Mouse (Mus musculus): ENCODE results near the gene Otud4.
"Not testable (repeated sequence)": the region's sequence is repeated elsewhere in the genome, so short reads cannot be mapped to it uniquely, and the experiment has no call there.

The Otud4 gene

DNA sequence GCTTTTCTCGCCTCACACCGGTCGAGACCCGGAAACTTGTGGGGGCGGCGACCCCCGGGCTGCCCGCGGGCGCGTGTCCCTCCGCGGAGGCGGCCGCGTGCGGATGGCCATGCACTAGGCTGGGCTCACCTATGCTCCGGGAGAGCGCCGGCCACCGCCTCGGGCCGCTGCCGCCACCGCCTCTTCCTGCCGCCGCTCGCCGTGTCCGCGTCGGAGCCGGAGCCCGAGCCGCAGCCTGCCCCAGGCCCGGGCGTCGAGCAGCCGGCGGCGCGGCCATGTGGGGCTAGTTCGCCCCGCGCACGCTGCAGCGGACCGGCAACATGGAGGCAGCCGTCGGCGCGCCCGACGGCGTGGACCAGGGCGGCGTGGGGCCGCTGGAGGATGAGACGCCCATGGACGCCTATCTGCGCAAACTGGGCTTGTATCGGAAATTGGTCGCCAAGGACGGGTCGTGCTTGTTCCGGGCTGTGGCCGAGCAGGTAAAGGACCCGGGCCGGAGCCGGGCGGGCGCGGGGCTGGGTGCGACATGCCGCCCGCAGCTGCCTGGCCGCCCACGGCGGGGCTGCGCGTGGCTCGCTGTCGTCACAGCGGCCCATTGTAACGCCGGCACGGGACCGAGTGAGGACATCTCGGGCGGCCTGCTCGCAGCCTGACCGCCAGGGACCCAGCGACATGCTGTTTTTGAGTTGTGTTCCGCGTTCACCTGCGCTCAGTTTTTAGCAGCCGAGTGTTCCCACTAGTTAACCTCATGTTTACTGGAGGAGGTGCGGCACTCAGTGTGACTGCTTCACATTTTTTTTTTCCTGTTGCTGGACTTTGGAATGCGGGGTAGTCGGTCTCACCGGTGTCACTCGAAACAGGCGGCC is at the start of gene Otud4:
TSS of gene Otud4 (plus strand) at position 33 of the 866 bp plus-strand sequence.
- DNase-seq (ENCODE audit: low spot score): peak; percentile 24

DNA sequence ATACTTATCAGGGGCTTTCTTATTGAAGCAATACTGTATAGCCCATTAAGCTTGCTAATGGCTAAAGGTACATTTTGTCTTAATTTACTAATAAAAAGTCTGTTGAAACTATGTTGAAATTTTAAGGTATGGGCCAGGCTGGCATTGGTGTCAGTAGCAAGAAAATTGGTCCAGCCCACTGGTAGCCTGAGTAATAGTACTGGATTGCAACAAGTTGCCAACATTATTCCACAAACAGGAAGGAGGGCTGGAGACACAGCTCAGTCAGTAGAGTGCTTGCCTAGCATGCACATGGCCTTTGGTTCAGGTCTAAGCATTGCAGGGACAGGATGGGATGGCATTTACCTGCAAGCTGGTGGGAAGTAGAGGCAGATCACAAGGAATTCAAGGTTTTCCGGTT is 38.5 kb upstream of the Otud4 start:
- no peak for DNase-seq (ENCODE audit: low spot score)

DNA sequence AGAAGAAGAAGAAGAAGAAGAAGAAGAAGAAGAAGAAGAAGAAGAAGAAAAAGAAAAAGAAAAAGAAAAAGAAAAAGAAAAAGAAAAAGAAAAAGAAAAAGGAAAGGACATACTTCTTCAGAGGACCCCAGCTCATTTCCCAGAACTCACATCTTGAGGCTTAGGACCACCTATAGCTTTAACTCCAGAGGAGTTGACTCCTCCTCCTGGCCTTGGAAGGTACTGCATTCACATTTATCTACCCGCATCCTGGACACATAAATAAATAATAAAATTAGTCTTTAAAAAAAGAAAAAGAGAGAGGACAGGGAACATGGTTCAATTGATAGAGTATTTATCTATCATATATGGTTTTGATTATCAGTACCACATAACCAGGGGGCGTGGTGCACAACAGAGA is 36.2 kb upstream of the Otud4 start:
- not testable (repeated sequence) for DNase-seq (ENCODE audit: low spot score)

DNA sequence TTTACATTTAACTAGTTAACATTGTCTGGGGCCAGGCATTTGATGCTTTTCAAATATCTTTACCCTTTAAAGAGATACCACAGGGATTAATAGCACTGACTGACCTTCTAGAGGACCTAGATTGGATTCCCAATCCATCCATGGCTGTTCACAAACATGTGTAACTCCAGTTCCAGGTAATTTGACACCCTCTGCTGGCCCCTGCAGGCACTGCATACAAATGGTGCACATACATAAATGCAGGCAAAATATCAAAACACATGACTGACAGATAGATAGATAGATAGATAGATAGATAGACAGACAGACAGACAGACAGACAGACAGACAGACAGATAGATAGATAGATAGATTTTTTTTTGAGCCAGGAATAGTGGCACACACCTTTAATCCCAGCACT is 33.2 kb upstream of the Otud4 start:
- no peak for DNase-seq (ENCODE audit: low spot score)

DNA sequence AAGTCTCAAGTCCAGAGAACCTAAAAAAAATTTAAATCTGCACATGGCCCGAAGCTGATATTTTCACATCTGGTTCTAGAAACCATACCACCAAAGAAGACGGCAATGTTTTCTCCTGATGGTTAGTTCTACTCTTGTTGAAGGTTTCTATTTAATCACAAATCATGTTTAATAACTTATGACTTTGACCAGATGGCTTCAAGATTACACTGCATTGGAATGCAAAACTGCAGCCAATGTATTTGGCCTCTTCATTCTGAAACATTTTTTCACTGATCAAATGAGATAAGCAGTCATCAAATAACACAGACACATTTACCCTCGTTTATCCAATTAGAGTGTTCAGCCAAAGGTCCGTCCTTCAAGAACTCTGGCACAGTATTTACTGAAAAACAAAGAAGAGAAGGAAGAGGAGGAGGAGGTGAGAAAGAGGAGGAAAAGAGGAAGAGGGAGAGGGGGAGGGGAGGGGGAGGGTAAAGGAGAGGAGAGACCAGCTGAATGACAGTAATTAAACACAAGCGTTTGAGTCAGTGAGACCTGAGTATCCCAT is 32.6 kb upstream of the Otud4 start:
- DNase-seq (ENCODE audit: low spot score): no peak

DNA sequence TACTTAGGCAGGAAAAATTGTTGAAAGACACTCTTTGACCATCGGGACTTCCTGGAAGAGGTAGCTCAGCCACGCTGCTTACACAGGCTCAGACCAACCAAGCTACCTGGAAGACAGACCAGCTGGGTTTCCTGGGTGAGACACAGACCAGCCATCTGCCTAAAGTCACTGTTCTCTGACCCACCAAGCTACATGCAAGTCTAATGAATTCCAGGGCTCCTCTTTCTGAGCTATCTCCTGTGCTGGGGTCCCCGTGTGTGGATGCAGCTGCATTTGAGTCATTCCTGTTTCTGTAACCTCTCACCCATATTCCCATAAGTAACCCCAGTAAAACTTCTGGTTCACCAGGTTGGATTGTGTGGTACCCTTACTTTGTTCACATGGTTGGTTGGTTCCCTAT is 30.7 kb upstream of the Otud4 start:
- no peak for DNase-seq (ENCODE audit: low spot score)

DNA sequence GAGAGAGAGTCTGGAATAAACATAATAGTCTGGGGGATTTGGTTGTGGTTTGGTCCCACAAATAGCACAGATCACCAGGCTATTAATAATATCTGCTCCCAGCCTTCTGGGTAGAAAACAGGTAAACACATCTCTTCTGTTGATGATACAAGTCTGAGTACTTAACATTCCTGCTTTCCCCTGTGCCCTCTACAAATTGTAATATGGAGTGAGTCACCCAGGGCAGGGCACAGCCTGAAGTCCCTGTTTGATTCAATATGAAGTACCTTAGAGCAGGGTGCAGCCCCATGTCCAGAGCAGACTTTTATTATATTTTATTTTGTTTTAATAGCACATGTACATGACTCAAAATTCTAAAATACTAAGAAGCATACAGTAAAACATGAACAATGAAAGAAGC is 29.1 kb upstream of the Otud4 start:
- no peak for DNase-seq (ENCODE audit: low spot score)

DNA sequence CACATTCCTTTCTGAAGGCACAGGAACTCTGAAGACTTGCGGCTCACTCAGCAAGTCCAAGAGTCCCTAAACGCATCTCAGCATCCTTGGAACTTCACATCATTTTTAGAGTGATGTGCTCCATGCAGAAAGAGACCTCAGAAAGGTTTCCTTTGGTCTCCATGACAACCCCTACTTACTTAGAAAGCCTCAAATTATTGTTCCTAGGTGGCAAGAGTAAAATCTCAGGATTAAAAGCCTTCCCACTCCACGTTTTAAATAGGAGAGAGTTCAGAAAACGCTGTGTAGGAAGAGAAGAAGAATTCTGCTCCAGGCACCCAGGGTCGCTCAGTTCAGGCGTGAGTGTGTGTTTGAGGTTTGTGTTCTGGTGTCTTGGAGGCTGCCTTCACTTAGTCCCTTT is 27.1 kb upstream of the Otud4 start:
- no peak for DNase-seq (ENCODE audit: low spot score)

DNA sequence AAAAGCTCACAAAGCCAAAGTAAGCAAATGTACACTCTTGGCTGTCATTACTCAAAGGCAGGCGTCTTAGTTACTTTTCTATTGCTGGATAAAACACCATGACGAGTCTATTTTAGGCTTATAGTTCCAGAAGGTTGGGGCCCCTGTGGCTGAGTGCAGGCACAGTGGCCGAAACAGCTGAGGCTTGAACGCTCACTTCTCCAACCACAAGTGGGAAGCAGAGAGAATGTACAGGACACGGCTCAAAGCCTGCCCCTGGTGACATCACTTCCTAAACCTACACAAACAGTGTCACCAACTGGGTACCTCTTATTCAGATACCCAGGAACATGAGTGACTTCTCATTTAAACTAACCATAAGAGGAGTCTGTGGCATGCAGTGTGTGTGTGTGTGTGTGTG is 26.5 kb upstream of the Otud4 start:
- no peak for DNase-seq (ENCODE audit: low spot score)

DNA sequence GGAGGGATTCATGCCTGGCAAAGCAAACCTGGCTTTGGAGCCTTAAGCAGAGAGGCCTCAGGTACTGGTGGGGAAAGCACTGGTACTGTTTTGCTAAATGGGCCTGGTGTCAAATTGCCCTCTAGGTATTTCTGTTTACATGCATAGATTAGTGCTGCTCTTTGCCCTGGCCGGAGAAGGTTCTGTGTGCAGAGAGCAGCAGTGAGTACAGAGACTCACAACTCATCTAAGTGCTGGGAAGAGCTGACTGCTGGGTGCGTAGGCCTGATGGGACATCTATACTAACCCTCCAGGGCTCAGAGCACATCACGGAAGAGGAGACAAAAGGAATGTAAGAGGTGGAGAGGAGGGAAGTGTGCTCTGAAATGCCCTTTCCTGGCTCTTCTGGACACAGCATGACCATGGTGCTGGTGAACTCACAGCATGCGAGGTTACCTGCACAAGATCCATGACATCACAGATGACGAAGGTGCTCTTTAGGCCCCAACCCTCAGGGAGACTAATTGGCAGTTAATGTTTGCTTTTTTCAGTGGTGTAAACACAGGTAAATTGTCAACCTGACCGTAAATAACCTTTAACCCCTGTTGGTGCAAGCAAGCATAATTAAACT is 23.6 kb upstream of the Otud4 start:
- no peak for DNase-seq (ENCODE audit: low spot score)

DNA sequence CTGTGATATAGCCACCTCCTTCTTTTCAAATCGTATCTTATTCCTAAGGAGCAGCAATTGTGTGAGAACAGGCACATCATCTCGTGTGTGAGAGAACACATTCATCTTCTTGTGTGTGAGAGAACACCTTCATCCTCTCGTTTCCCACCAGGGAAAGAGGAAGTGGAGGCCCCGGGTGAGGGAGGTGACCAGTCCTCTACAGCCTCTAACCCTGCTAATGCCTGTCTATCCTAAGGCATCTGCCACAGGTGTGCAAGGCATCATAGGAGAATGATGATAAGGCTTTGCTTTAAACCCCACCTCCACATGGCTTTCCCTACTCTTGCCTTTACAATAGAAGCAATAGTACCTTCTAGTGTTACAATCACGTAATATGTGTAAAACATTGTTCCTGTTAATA is 20.5 kb upstream of the Otud4 start:
- DNase-seq (ENCODE audit: low spot score): no peak

DNA sequence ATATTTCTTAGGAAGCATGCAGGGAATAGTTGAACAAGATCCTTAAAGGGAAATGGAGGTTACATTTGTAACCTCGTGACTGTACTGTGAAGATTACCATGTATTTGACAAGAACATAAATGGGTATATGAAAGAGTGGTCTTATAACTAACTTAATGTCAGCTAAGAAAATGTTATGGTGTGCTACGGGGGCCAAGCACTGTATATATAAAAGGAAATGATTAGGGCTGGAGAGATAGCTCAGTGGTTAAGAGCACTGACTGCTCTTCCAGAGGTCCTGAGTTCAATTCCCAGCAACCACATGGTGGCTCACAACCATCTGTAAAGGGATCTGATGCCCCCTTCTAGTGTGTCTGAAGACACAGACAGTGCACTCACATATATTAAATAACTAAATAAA is 20.1 kb upstream of the Otud4 start:
- DNase-seq (ENCODE audit: low spot score): no peak

DNA sequence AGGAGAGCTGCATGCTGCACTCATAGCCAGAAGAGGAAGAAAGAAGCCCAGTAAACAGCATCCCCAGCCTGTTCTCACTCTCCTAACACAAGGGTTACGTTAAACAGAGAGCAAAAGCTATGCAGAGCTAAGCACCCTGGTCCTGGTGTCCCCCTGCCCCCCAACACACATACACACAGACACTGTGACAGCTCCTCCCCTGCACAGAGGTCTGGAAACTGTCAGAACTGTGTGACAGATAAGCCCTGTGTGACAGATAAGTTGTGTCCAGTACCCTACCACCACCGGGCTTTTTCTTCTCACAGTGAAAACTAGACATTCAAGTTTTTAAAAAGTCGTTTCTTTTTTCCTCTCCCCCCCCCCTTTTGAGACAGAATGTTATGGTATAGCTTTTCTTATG is 19.4 kb upstream of the Otud4 start:
- no peak for DNase-seq (ENCODE audit: low spot score)

DNA sequence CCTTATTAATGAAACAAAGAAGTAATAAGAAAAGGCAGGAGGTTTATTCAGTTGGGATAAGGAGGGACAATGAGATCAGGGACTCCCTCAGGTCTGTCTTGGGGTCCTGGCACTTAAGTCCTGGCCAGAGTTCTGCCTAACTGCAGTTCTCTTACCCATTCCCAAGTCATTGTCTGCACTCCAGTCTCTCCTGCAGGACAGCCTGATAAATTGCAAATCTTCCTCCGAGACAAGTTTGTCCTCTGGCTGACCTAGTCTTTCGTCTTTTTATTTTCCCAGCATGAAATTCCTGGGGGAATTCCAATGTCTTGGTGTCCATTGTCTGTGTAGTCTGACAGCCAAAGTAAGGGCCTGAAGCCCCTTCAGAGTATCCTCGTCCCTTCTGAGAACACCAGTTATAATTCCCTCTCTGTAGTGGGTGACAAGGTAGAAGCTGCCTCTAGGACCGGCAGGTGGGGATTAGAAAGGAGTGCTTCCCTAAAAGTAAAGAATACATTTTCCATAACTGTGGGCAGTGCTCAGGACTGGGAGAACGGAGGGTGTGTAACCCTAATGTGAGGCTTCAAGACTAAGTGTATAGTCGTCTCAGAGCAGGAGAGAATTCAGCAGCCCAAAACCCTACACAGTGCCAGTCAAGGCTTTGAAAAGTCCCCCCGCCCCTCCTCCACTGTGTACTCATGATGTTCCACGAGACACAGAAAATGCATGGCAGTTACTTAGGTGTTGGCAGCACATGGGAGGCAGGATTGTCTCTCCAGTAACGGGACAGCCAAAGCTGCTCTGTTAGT is 18.7 kb upstream of the Otud4 start:
- no peak for DNase-seq (ENCODE audit: low spot score)

DNA sequence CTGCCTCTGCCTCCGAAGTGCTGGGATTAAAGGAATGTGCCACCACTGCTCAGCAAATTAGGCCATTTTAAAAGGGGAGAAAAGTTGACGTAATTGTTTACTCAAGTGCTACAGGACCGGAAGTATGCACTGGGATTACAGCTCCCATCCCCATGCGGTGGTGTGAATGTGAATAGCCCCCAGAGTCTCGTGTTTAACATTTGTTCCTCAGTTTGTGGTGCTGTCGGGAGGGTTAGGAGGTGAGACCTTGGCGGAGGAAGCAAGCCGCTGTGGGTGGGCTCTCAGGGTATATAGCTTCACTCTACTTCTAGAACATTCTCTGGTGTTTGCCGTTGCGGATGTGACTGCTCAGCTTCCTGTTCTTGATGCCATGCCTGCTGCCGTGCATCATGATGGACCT is 17.1 kb upstream of the Otud4 start:
- no peak for DNase-seq (ENCODE audit: low spot score)

DNA sequence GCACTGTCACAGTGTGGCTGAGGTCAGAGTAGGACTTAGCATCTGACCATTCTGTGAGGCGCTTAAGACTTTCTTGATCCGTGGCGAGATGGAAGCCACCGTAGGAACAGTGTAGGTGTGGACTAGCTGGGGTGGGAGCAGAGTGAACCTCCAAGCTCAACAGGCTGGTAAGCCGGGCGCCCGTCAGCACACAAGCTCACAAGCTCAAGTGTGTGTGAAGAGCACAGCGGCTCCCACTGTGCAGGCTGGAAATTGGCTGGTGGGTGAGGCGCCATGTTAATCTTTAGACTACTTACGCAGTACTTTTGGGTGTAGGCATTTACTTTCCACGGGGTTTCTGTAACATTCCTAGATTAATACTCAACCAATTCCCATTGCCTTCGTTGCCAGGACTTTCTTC is 16.1 kb upstream of the Otud4 start:
- no peak for DNase-seq (ENCODE audit: low spot score)

DNA sequence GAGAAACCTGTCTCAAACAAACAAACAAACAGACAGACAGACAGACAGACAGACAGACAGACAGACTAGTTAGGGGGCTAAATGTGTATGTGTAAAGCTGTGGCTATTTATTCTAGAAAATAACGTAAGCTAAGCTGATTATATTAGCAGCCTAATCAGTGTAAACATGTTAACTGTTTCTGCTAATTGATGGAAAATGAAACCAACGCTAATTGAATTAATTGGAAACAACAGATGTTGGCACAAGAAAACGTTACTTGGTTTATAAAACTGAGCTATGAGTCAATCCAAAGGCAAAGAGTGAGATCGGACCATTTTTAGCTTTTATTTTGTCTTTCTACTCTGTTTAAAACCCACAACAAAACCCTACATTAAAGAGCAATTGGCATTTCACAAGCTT is 15.0 kb upstream of the Otud4 start:
- DNase-seq (ENCODE audit: low spot score): no peak

DNA sequence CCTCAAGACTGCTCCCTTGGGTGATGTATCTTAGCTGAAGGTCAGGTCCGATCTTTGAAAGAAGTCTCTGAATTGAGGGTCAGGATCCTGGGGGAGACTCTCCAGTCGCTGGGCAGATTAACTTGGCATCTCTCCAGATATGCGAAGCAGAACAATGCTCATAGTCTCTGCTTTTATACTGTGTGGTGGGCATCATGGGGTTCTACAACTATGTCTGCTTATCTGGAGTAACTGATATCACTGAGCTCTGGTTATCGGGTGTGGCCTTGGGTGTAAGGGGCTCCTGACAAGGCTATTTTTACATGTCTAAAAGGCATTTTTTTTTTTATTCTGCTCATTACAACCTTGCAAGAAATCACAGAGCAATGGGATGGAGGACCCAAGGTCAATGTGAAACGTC is 13.2 kb upstream of the Otud4 start:
- DNase-seq (ENCODE audit: low spot score): no peak

DNA sequence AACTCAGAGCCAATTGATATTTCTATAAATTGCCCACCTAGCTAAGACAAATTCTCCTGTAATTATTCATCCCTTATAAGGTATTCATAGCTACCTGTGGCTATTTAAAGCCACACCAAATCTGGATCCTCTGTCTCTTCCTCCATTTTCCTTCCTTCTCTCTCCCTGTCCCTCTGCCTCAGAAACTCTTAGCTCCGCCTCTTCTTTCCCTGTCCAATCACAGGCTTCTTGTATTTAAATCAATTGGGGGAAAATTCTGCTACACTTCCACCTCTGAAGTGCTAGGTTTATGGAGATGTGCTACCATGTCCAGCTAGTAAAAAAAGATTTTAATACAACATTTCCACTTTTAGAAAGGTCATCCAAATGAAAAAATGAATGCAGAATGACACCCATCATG is 3.9 kb upstream of the Otud4 start:
- no peak for DNase-seq (ENCODE audit: low spot score)

DNA sequence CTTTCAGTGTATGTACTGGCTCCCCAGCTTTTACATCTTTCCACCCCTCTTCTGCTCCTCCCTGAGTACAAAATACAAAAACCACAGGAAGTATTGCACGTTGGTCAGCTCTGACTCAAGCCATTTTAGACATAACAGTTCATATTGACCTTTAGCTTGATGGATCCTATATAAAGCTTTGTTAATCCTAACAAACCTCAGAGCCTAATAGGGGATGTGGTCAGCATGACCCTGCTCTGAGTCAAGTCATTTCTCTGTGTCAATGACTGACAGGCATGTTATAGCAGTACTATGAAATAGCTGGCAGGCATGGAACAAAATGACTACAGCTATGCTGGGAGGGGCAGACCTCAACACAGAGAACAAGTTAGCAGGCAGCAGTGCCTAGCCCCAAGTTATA is 3.3 kb upstream of the Otud4 start:
- no peak for DNase-seq (ENCODE audit: low spot score)

DNA sequence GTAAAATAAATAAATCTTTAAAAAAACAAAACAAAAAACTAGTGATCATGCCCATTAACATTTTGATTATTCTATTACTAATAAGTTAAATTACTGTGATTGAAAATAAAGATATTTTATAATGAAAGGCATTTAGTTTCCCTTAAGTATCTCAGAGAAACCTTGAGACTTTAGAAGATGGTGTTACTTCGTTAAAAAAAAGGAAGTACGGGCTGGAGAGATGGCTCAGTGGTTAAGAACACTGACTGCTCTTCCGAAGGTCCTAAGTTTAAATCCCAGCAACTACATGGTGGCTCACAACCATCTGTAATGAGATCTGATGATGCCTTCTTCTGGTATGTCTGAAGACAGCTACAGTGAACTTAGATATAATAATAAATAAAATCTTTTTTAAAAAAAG is 2.2 kb upstream of the Otud4 start:
- no peak for DNase-seq (ENCODE audit: low spot score)

DNA sequence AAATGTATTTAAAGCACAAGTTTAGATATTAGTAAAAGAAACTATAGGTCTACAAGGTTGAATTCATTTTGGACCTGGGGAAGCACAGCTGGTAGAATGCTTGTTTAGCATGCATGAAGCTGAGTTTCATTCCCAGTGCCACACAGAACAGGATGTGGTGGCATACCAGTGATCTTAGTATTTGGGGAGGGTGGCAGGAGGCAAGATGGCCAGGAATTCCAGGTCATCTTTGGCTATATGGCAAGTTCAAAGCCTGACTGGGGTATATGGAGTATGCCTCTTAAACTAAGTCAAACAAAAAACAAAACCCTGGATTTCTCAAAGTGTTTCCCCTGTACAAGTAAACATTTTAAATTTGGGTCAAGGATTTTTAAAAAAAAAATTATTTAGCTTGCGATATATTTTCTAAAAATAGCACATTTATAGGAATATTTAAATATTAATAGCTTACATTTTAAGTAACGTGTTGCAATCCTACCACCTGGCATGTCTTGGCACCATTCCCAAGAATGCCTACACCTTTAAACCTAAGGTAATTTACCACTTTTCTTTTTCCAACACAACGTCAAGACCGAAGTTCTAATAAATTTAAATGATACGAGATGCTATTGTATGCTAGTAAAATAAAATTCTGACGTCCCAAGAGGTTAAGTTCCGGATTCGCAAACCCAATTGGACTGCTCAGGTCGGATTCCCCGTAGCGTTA is 1.3 kb upstream of the Otud4 start:
- DNase-seq (ENCODE audit: low spot score): no peak

All from ovary, postnatal 10 days (tissue).